Mouse (Mus musculus) cerebellum, adult 2 months (tissue): ENCODE data around the gene 0610030E20Rik. TPM values are rescaled to one million over a fixed set of nuclear protein-coding genes. Genes with fewer than 3 reads are reported as not detected.
A peak's percentile ranks its signal among the peaks of the same experiment; 100 is the strongest.

ENCODE experiments used
- DNase-seq, 2 experiments: peaks; one replicate each; pipeline ENCODE4 v3.0.0; 2021
- H3K27ac ChIP-seq: fragments of 200-500 bp; 2 replicates; pipeline ENCODE4 v1.5.1; 2012; ENCODE audit warnings: low read length, control low read depth, inconsistent platforms; ENCODE audit not compliant: insufficient read depth
- H3K27me3 ChIP-seq: fragments of 200-500 bp; 2 replicates; pipeline ENCODE4 v1.6.1; 2012; ENCODE audit warnings: inconsistent platforms, mild to moderate bottlenecking, low read length, moderate library complexity; ENCODE audit not compliant: control insufficient read depth, insufficient read depth
- H3K4me1 ChIP-seq: fragments of 200-500 bp; 2 replicates; pipeline ENCODE4 v1.6.1; 2011; ENCODE audit warnings: low read length; ENCODE audit not compliant: control insufficient read depth, insufficient read depth
- H3K4me3 ChIP-seq: fragments of 200-500 bp; replicated peaks from 2 replicates; pipeline ENCODE3; 2011; ENCODE audit warnings: mild to moderate bottlenecking, low read depth, low read length, control low read depth; ENCODE audit not compliant: insufficient read depth
- CTCF ChIP-seq: fragments of 200-500 bp; IDR thresholded peaks from 2 replicates; pipeline ENCODE4 v1.5.1; 2011; ENCODE audit warnings: low read depth, mild to moderate bottlenecking, control low read depth, low read length, moderate library complexity, borderline replicate concordance; ENCODE audit not compliant: insufficient read depth
- POLR2A ChIP-seq: fragments of 200-500 bp; IDR thresholded peaks from 2 replicates; pipeline ENCODE4 v1.6.1; 2011; ENCODE audit warnings: low read length, control low read depth, borderline replicate concordance; ENCODE audit not compliant: insufficient read depth
- whole genome bisulfite sequencing: fragments of 180-500 bp; shearing (Covaris S2); methylation state at CpG from one replicate; pipeline ENCODE4 v1.1.7; 2018; 5-methylcytosine and 5-hydroxymethylcytosine counted together
- polyA plus RNA-seq: library from polyadenylated mRNA; depleted of rRNA; stranded (reverse); fragments of >200 nt; gene quantifications from 2 replicates; pipeline ENCODE4 v1.2.3, GENCODE M21; 2012

The 0610030E20Rik gene
- polyA plus RNA-seq, 1 experiment, result 25.1 TPM

DNA sequence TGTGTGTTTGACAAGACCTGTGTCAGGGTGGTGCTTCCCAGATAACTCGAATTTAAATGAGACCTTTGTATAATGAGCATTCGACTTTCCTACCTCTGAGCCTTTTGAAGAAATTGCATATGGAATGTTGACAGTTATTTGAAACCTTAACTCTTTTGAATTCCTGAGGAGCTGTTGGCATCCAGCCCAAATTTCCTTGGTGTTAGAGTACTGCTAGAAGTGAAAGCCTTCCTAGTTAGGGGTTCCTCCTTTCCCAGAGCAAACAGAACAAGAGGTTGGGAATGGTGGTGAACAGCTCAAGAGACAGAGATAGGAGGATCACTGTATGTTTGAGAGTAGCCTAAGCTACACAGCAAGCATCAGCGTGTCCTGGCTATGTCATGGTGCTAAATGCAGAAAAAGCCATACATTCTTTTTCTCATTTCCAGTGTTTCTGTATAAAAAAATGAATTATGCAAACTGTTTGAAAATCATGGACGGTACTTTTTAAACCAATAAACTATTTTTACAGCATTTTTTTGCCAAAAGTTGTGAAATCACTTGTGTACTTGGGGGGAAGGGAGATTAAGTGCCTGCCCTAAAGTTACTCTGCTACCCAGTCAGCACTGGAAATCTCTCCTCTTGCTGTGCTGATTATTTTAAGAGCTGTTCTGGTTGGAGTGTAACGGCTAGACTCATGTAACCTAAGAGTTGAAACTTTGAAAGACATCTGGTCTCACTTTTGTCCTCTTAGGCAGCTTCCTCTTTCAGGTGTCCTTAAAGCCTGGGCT, 5.7 kb downstream of the 0610030E20Rik start:
- no peak for TF ChIP-seq POLR2A
- no peak for TF ChIP-seq CTCF
- 67% methylated on average over 5 of the region's 5 CpGs for WGBS
- H3K4me3 ChIP-seq, result no peak overlapping the region
- no peaks in the 10 kb centered on the region for H3K27me3 ChIP-seq
- no peak for DNase-seq
- peaks cover 20% of the 10 kb centered on the region for H3K4me1 ChIP-seq
- no peak overlapping the region for H3K27ac ChIP-seq

DNA sequence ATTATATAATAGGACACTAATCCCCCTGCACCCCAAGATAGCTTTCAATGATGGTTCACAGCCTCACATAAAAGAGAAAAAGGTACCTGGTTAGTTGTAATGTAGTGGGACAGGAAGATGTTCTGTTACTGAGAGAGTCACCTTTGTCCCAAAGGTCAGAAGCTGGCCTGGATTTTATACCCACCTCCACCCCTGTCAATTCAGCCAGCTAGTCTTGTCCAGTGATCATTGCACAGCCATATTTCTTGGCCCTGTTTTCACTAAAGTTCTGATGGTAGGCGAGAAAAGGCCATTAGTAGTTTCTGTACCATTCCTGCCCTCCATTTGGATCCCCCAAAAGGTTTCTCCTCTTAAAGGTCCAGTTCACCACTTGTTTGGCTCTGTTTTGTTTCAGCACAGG, 6.9 kb downstream of the 0610030E20Rik start:
- no peaks in the 10 kb centered on the region for H3K27me3 ChIP-seq
- DNase-seq, result no peak
- 75% methylated on average over 1 of the region's 1 CpGs for WGBS
- no peak overlapping the region for H3K4me3 ChIP-seq
- peaks cover 11% of the 10 kb centered on the region for H3K4me1 ChIP-seq
- no peak overlapping the region for H3K27ac ChIP-seq
- TF ChIP-seq POLR2A (no peak), CTCF (no peak)

DNA sequence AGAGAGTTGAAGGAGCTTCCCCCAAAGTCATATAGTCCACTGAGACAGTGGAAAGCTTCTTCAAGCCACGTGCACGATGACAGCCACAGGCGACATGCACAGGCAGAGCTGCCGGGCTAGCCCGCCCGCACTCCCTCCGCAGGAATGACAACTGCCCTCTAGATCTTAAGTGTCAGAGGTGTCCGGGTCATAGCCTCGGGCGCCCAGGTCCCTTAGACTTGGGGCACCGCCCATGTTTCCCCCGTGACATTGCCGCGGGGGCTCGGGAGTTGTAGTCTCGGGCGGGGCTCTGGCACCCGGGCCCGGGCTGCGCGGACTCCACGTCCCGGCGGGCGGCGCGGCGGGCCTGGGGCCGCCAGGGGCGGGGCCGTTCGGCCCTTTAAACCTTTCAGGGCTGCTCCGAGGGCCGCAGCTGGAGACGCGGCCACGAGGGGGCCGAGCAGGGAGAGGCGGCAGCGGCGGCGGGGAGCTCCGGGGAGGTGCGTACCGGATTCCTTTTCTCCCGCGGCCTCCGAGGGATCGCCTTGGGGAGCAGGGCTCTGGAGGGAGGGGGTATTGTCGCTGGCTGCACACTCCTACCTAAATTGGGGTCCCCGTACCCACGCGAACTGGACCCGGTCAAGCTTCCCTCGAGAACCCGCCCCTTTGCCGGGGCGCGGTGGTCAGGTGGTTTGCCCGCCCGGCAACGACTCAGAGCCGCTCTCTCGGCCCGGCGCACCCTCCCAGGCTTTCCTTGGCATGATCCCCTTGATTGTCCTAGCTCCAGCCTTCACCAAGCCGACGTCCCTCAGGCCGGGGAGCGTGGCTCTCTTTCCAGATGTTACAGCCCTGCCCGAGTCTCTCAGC, 8.2 kb downstream of the 0610030E20Rik start, which contains the start of gene Tmem150a:
TSS of gene Tmem150a (plus strand) at position 382 of the 846 bp plus-strand sequence.
- peak within 1 kb of the TSS; percentile 68 for H3K27ac ChIP-seq
- no peaks in the 10 kb centered on the region for H3K27me3 ChIP-seq
- TF ChIP-seq POLR2A (0 out of 2 replicates have a peak, but pooled peaks have one; percentile 17), CTCF (no peak)
- peaks cover 10% of the 10 kb centered on the region for H3K4me1 ChIP-seq
- peak within 1 kb of the TSS; percentile 84 for H3K4me3 ChIP-seq
- DNase-seq, result peak; percentile 74
- under 1% methylated on average over 71 of the region's 71 CpGs for WGBS

DNA sequence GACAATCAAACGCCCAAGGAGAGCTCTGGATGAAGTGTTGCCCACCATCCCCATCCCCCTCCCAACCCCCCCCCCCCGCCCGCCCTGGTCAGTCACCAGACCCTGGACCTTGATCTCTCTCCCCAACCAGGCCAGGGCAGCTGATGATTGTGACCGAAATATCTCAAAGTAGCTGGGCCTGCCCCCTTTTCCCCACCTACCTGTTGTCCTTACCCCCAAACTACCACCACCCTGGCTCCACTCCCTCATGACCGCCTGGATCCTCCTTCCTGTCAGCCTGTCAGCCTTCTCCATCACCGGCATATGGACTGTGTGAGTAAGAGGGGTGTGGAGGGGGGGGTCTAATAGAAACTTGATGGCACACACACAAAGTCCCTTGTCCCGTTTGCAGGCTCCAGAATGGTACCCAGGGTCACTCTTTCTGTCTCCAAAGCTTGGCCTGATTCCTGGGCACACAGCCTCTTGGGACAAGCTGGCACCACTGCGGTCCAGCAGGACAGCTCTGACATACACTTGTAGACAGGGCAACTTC, 8.9 kb downstream of the 0610030E20Rik start:
- TF ChIP-seq POLR2A, result no peak
- TF ChIP-seq CTCF, result no peak
- H3K27ac ChIP-seq, result peak overlapping the region; percentile 68; the same call in 1 of the 2 replicates
- no peak for DNase-seq
- H3K27me3 ChIP-seq, result no peaks in the 10 kb centered on the region
- H3K4me3 ChIP-seq, result peak overlapping the region; percentile 84
- WGBS, result 27% methylated on average over 8 of the region's 8 CpGs
- peaks cover 13% of the 10 kb centered on the region for H3K4me1 ChIP-seq

GRCm38 (mm10) chr6:72357164-72358079, 10.3 kb downstream of the 0610030E20Rik start:
- H3K4me1 ChIP-seq, result peaks cover 18% of the 10 kb centered on the region
- H3K27me3 ChIP-seq, result no peaks in the 10 kb centered on the region
- DNase-seq, result no peak
- 42% methylated on average over 5 of the region's 5 CpGs for WGBS
- H3K4me3 ChIP-seq, result no peak overlapping the region
- H3K27ac ChIP-seq, result no peak overlapping the region
- no peak for TF ChIP-seq CTCF
- no peak for TF ChIP-seq POLR2A

DNA sequence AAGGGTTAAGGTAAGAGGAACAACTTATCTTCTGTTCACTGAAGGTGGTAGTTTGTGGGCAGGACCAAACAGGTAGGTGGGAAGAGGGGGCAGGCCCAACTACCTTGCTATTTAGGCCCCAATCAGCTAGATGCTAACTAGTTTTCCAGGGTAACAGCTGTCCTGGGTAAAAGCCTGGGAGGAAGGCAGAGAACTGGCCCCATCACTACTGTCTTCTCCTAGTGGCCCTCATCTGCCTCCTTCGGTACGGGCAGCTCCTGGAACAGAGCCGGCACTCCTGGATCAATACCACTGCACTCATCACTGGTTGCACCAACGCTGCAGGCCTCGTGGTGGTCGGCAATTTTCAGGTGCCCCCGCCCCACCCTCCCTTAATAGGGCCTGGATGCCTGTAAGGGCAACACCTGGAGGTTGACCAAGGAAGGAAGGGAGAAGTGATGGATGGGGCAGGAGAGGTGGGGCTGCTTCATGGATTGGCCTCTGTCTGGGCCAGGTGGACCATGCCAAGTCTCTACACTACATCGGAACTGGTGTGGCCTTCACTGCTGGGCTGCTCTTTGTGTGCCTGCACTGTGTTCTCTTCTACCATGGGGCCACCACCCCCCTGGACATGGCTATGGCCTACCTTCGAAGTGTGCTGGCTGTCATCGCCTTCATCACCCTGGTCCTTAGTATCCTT, 11.1 kb downstream of the 0610030E20Rik start:
- peaks cover 18% of the 10 kb centered on the region for H3K4me1 ChIP-seq

GRCm38 (mm10) chr6:72359343-72359742, 12.2 kb downstream of the 0610030E20Rik start:
- Histone ChIP-seq H3K4me1 (peaks cover 18% of the 10 kb centered on the region), H3K4me3 (no peak overlapping the region), H3K27ac (no peak overlapping the region), H3K27me3 (no peaks in the 10 kb centered on the region)
- no peak for DNase-seq
- no peak for TF ChIP-seq CTCF
- no peak for TF ChIP-seq POLR2A
- 65% methylated on average over 2 of the region's 2 CpGs for WGBS

More for the DNA sequence above, 11.1 kb downstream of the 0610030E20Rik start:
- WGBS, result 82% methylated on average over 10 of the region's 10 CpGs
- no peak overlapping the region for H3K27ac ChIP-seq
- no peak for DNase-seq
- TF ChIP-seq POLR2A, result no peak
- no peak for TF ChIP-seq CTCF
- H3K27me3 ChIP-seq, result no peaks in the 10 kb centered on the region
- H3K4me3 ChIP-seq, result no peak overlapping the region
